Mouse (Mus musculus) G1E (cell line): ENCODE data around the gene Prdm12. TPM values are rescaled to one million over a fixed set of nuclear protein-coding genes. Genes with fewer than 3 reads are reported as not detected.

Experiments
- ATAC-seq: 2 replicates; pipeline ENCODE4 v1.8.0; 2016; ENCODE audit warnings: mild to moderate bottlenecking; ENCODE audit not compliant: insufficient number of reproducible peaks, poor library complexity, low FRiP score, severe bottlenecking; ENCODE audit errors: extremely low read depth
- DNase-seq: peaks from one replicate; pipeline ENCODE4 v3.0.0; 2012; ENCODE audit warnings: low spot score
- H3K27me3 ChIP-seq: 2 replicates; pipeline ENCODE4 v1.6.1; 2012; ENCODE audit warnings: mild to moderate bottlenecking, low read length, inconsistent platforms; ENCODE audit not compliant: insufficient read depth
- H3K36me3 ChIP-seq: replicated peaks from 2 replicates; pipeline ENCODE3; 2012; ENCODE audit warnings: mild to moderate bottlenecking, inconsistent platforms
- H3K4me1 ChIP-seq: 2 replicates; pipeline ENCODE4 v1.6.1; 2012; ENCODE audit warnings: low read depth, low read length, inconsistent platforms, mixed read lengths; ENCODE audit not compliant: insufficient read depth
- H3K4me3 ChIP-seq: 2 replicates; pipeline ENCODE4 v1.5.1; 2012; ENCODE audit warnings: low read depth, mild to moderate bottlenecking, inconsistent platforms, low read length, moderate library complexity, mixed read lengths
- H3K9me3 ChIP-seq: replicated peaks from 2 replicates; pipeline ENCODE4 v1.6.1; 2012; ENCODE audit warnings: inconsistent platforms
- CTCF ChIP-seq: IDR thresholded peaks from 2 replicates; pipeline ENCODE4 v1.5.1; 2012; ENCODE audit warnings: low read depth, low read length, inconsistent platforms, mixed read lengths
- GATA1 ChIP-seq: IDR thresholded peaks from 2 replicates; pipeline ENCODE4 v1.6.1; 2012; ENCODE audit warnings: borderline replicate concordance, low read length, inconsistent platforms, mixed read lengths
- GATA2 ChIP-seq: IDR thresholded peaks from 2 replicates; pipeline ENCODE4 v1.6.1; 2012; ENCODE audit warnings: low read depth, low read length, inconsistent platforms, borderline replicate concordance
- POLR2AphosphoS5 ChIP-seq: IDR thresholded peaks from 2 replicates; pipeline ENCODE4 v1.6.1; 2012; ENCODE audit warnings: low read depth, low read length, inconsistent platforms; ENCODE audit not compliant: insufficient replicate concordance
- TAL1 ChIP-seq: conservative IDR thresholded peaks from 2 replicates; pipeline ENCODE4 v1.6.1; 2012; ENCODE audit warnings: low read depth, low read length, inconsistent platforms, mixed read lengths
- polyA plus RNA-seq: library from polyadenylated mRNA; stranded (reverse); fragments of >175 nt; gene quantifications from 2 replicates; pipeline ENCODE4 v1.2.3, GENCODE M21; 2012
- total RNA-seq, 2 experiments: library from RNA; stranded (forward) in 1 of 2; stranded (reverse) in 1 of 2; fragments of 200-1000 nt in 1 of 2; fragments of >200 nt in 1 of 2; fragmentation: Nextera tagmentation in 1 of 2; gene quantifications; 2 replicates each; pipeline ENCODE4 v1.2.3; 2014 to 2017

Prdm12 gene
- total and polyA plus RNA-seq, 3 experiments: 0.11 TPM; not detected in 2

GRCm38 (mm10) chr2:31700545-31701446 lies 61.0 kb downstream of the Prdm12 start:
- Histone ChIP-seq H3K4me3 (no peak overlapping the region), H3K27me3 (no peaks in the 10 kb centered on the region), H3K4me1 (peaks cover 8% of the 10 kb centered on the region), H3K9me3 (no peaks in the 10 kb centered on the region), H3K36me3 (peaks cover 67% of the 10 kb centered on the region)
- ATAC-seq (no peak), DNase-seq (no peak)
- no peak for TF ChIP-seq GATA2
- TF ChIP-seq GATA1: no peak
- no peak for TF ChIP-seq POLR2AphosphoS5
- TF ChIP-seq TAL1: no peak
- no peak for TF ChIP-seq CTCF

GRCm38 (mm10) chr2:31703226-31703625 lies 63.4 kb downstream of the Prdm12 start:
- ATAC-seq (no peak), DNase-seq (no peak)
- no peak overlapping the region for H3K4me3 ChIP-seq
- H3K27me3 ChIP-seq: no peaks in the 10 kb centered on the region
- H3K36me3 ChIP-seq: peaks cover 65% of the 10 kb centered on the region
- TF ChIP-seq TAL1: no peak
- no peak for TF ChIP-seq GATA1
- TF ChIP-seq CTCF: no peak
- no peak for TF ChIP-seq GATA2
- no peak for TF ChIP-seq POLR2AphosphoS5
- peaks cover 11% of the 10 kb centered on the region for H3K4me1 ChIP-seq
- no peaks in the 10 kb centered on the region for H3K9me3 ChIP-seq

Other genes starting within 250 kb of the Prdm12 start
- gene Ass1, start 169.8 kb upstream of the Prdm12 start, total RNA-seq (2014; fragmentation: Nextera tagmentation): not detected in 2 replicates
- not detected in 2 replicates for gene Ass1, start 169.8 kb upstream of the Prdm12 start, total RNA-seq (2017)
- gene Ass1, start 169.8 kb upstream of the Prdm12 start, polyA plus RNA-seq: not detected in 2 replicates
- 49.2 and 65.0 TPM in 2 replicates for gene Fubp3, start 67.4 kb upstream of the Prdm12 start, total RNA-seq (2014; fragmentation: Nextera tagmentation)
- 42.5 and 64.4 TPM in 2 replicates for gene Fubp3, start 67.4 kb upstream of the Prdm12 start, total RNA-seq (2017)
- gene Fubp3, start 67.4 kb upstream of the Prdm12 start, polyA plus RNA-seq: 186 and 208 TPM in 2 replicates
- 62.5 and 65.4 TPM in 2 replicates for gene Exosc2, start 30.7 kb downstream of the Prdm12 start, total RNA-seq (2014; fragmentation: Nextera tagmentation)
- gene Exosc2, start 30.7 kb downstream of the Prdm12 start, total RNA-seq (2017): 68.8 and 70.3 TPM in 2 replicates
- gene Exosc2, start 30.7 kb downstream of the Prdm12 start, polyA plus RNA-seq: 18.7 and 26.2 TPM in 2 replicates
- 49.4 and 66.4 TPM in 2 replicates for gene Abl1, start 48.3 kb downstream of the Prdm12 start, total RNA-seq (2014; fragmentation: Nextera tagmentation)
- gene Abl1, start 48.3 kb downstream of the Prdm12 start, total RNA-seq (2017): 22.3 and 26.7 TPM in 2 replicates
- gene Abl1, start 48.3 kb downstream of the Prdm12 start, polyA plus RNA-seq: 58.4 and 62.3 TPM in 2 replicates
- not detected in 2 replicates for gene Qrfp, start 170.5 kb downstream of the Prdm12 start, total RNA-seq (2014; fragmentation: Nextera tagmentation)
- 0.11 TPM in 1 of 2 replicates, not detected in the other for gene Qrfp, start 170.5 kb downstream of the Prdm12 start, total RNA-seq (2017)
- gene Qrfp, start 170.5 kb downstream of the Prdm12 start, polyA plus RNA-seq: not detected in 2 replicates
- gene Fibcd1, start 206.0 kb downstream of the Prdm12 start, total RNA-seq (2014; fragmentation: Nextera tagmentation): not detected in 2 replicates
- 0.11 TPM in 1 of 2 replicates, not detected in the other for gene Fibcd1, start 206.0 kb downstream of the Prdm12 start, total RNA-seq (2017)
- not detected in 2 replicates for gene Fibcd1, start 206.0 kb downstream of the Prdm12 start, polyA plus RNA-seq
- gene Lamc3, start 247.3 kb downstream of the Prdm12 start, total RNA-seq (2014; fragmentation: Nextera tagmentation): not detected in 2 replicates
- not detected in 2 replicates for gene Lamc3, start 247.3 kb downstream of the Prdm12 start, total RNA-seq (2017)
- not detected in 2 replicates for gene Lamc3, start 247.3 kb downstream of the Prdm12 start, polyA plus RNA-seq